Mouse (Mus musculus): ENCODE data around the gene Aldh1a1.

The Aldh1a1 gene

DNA sequence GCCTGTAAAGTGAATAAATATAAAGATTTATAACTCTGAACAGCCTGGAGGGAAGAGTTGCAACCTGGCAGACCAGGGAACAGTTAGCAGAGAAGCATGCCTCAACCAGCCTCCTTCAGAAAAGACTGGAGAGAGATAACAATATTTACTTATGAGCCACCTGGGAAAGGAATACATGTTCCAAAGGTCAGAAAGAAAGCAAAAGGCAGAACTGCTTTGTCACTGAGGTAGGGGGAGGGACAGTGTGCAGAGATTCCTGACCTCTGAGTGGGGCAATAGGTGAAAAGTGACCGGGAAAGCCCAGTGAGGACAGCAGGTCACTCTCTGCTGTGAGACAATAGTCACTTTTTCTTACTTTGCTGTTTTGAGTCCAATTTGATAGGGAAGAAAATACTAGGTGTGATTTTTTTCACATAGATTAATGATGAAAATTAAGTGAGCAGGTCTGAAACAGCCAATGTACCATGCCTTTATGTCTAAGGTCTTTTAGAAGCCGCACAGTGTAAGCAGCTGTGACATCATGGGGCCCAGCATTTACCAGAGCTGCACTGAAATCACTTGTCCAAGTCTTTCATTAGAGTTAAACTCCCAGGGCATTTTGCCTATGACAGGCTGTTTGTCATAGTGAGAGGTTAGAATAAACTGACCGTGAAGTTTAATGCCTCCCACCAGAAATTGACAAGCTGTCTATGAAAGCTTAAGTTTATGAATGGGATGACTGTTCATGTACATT, 161.8 kb downstream of the Aldh1a1 start:
- peak; percentile 13 for DNase-seq

DNA sequence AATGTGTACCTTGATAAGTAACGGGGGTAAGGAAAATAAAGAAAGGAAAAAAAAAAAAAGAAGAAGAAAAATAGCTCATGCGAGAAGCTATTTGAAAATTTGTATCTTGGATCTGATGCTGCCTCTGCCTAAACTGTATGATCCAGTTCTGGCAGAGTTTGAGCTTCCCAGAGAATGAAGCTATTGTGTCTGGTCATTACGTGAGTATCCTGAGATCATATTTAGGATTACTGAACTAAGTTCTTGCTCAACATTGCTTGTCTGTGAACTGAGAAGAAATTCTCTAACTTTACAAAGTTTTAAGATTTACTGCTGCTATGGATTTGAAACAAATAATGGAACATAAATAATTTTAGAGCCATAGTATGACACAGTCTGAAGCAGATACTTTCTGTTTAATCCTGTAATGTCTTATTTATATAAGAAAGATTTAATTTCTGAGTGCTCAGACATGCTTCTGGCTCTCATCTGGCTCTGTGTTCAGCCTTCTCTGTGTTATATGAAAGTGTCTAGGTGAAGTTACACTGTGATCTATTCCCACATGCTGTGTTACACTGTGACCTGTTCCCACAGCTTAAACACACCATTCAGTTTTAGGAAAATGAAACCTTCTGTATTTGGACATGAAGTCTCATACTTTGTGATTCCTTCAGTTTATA, 185.3 kb downstream of the Aldh1a1 start:
- DNase-seq: no peak
